Mouse (Mus musculus) stomach, embryonic 14.5 days (tissue): ENCODE data around the gene Crybb2. TPM values are rescaled to one million over a fixed set of nuclear protein-coding genes. Genes with fewer than 3 reads are reported as not detected.

Experiments used
- ATAC-seq: fragments of 200-750 bp; cut with Nextera tagmentation; 2 replicates; pipeline ENCODE4 v1.8.0; 2017; ENCODE audit warnings: low read depth, moderate TSS enrichment; ENCODE audit not compliant: insufficient number of reproducible peaks, insufficient read depth, low FRiP score
- H3K27ac ChIP-seq: fragments of 300-500 bp; sonication (generic); 2 replicates; pipeline ENCODE4 v1.5.1; 2014; ENCODE audit warnings: mild to moderate bottlenecking, low read length, moderate library complexity, mixed read lengths
- H3K27me3 ChIP-seq: fragments of 300-500 bp; sonication (generic); 2 replicates; pipeline ENCODE4 v1.6.1; 2014; ENCODE audit warnings: low read length, control low read depth, mixed read lengths; ENCODE audit not compliant: control insufficient read depth, insufficient read depth
- H3K36me3 ChIP-seq: fragments of 300-500 bp; sonication (generic); 2 replicates; pipeline ENCODE4 v1.6.1; 2014; ENCODE audit warnings: mild to moderate bottlenecking, control low read depth, low read length, moderate library complexity, mixed read lengths; ENCODE audit not compliant: control insufficient read depth, insufficient read depth
- H3K4me1 ChIP-seq: fragments of 300-500 bp; sonication (generic); 2 replicates; pipeline ENCODE4 v1.6.1; 2014; ENCODE audit warnings: low read length, control low read depth, mixed read lengths; ENCODE audit not compliant: control insufficient read depth, insufficient read depth
- H3K4me2 ChIP-seq: fragments of 300-500 bp; sonication (generic); replicated peaks from 2 replicates; pipeline ENCODE4 v1.6.1; 2014; ENCODE audit warnings: low read depth, low read length, control low read depth
- H3K4me3 ChIP-seq: fragments of 300-500 bp; sonication (generic); 2 replicates; pipeline ENCODE4 v1.5.1; 2014; ENCODE audit warnings: low read depth, low read length, control low read depth
- H3K9ac ChIP-seq: fragments of 300-500 bp; sonication (generic); replicated peaks from 2 replicates; pipeline ENCODE4 v1.6.1; 2014; ENCODE audit warnings: low read depth, mild to moderate bottlenecking, control low read depth, low read length, moderate library complexity, mixed read lengths
- H3K9me3 ChIP-seq: fragments of 300-500 bp; sonication (generic); 2 replicates; pipeline ENCODE4 v1.6.1; 2016; ENCODE audit warnings: low read depth, low read length, control low read depth; ENCODE audit not compliant: control insufficient read depth
- WGBS: fragments of 180-500 bp; shearing (Covaris S2); extraction: QIAGEN DNeasy Blood & Tissue Kit; methylation state at CpG from one replicate; pipeline ENCODE4 v1.1.7; 2014; 5-methylcytosine and 5-hydroxymethylcytosine counted together
- polyA plus RNA-seq: library from polyadenylated mRNA; unstranded; fragments of >200 nt; fragmentation: Nextera tagmentation; extraction: Ambion mirVana; gene quantifications from 2 replicates; pipeline ENCODE4 v1.2.1, GENCODE M21; 2014

Gene Crybb2
- polyA plus RNA-seq, 1 experiment from 2014 or later = not detected

DNA sequence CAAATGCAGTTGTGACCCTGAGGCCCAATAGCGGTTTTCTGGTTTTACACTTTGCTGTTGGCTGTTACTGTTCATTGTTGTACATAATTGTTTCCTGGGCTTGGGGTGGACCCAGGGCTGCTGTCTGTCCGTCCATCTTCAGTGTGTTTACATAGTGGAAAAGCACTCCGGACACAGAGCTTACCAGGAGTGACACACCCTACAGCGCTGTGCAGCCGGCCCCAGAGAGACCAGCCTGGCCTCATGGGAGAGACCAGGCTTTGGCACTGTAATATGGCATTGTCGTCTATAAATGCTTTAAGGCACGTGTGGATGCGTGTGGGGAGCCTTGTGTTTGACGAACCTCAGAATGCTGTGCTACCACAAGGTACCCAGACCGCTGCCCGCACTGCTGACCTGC lies 30.5 kb upstream of the Crybb2 start:
- no peaks in the 10 kb centered on the region for H3K27me3 ChIP-seq
- H3K27ac ChIP-seq = no peak overlapping the region
- H3K9ac ChIP-seq = no peak overlapping the region
- no peak overlapping the region for H3K4me3 ChIP-seq
- peaks cover 8% of the 10 kb centered on the region for H3K36me3 ChIP-seq
- no peaks in the 10 kb centered on the region for H3K9me3 ChIP-seq
- H3K4me2 ChIP-seq = no peak overlapping the region
- WGBS = 67% methylated on average over 11 of the region's 11 CpGs
- no peak for ATAC-seq
- no peaks in the 10 kb centered on the region for H3K4me1 ChIP-seq

DNA sequence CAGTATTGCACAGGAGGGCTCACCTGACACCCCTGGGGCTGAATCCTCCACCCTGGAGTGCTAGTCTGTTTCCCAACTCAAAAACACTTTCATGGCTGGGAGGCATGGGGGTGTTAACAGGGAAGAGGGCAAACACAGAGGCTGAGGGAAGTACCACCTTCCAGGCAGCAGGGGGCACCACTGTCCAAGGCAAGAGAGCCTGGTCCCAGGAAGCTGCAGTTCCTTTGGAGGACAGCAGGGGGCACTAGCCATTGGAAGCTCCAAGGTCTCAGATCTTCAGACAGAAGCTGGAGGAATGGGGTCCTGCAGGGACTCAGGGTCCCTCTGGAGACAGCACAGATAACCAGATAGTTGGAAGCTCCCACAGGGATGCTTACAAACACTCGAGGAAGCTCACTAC lies 29.6 kb upstream of the Crybb2 start:
- Histone ChIP-seq H3K4me3 (no peak overlapping the region), H3K27me3 (no peaks in the 10 kb centered on the region), H3K9me3 (no peaks in the 10 kb centered on the region), H3K4me2 (no peak overlapping the region), H3K27ac (no peak overlapping the region), H3K9ac (no peak overlapping the region), H3K4me1 (no peaks in the 10 kb centered on the region), H3K36me3 (peaks cover 8% of the 10 kb centered on the region)
- 21% methylated on average over 1 of the region's 1 CpGs for WGBS
- ATAC-seq = no peak

DNA sequence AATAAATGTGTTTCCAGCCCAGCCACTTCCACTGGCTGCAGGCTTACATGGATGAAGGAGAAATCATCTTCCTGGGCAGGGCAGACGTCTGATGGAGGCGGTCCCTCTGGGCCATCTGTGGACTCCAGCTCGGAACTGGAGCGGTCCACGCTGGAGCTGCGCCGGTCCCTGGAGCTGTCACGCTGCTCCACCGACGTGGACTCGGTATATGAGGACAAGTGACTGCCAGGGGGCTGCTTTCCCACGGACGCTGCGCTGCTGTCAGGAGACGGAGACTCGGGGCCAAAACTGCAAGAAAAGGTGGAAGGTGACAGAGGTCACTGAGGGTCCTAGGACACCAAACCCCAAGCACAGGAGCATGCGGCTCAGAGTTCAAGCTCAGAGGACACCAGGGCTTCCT lies 27.6 kb upstream of the Crybb2 start:
- no peak overlapping the region for H3K4me3 ChIP-seq
- peaks cover 8% of the 10 kb centered on the region for H3K36me3 ChIP-seq
- no peak for ATAC-seq
- WGBS = 92% methylated on average over 17 of the region's 17 CpGs
- no peak overlapping the region for H3K4me2 ChIP-seq
- H3K27me3 ChIP-seq = no peaks in the 10 kb centered on the region
- H3K9me3 ChIP-seq = no peaks in the 10 kb centered on the region
- H3K27ac ChIP-seq = no peak overlapping the region
- H3K4me1 ChIP-seq = no peaks in the 10 kb centered on the region
- no peak overlapping the region for H3K9ac ChIP-seq

DNA sequence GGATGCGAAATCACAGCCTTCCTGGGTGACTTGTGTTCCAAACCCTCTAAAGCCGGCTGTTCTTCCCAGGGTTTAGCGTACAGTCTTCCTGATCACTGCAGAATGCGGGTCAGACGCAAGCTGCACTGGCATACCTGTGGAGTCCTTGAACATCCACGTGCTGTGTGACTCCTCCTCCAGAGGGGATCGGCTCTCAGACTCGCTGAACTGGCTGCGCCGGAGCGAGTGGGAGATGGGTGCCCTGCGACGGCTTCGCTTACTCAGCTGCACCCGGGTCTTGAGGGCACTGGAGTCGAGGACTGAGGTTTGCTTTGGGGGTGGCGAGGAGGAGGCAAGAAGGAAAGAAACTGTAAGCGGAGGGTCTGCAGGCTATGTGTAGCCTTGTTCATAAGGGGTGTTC lies 25.5 kb upstream of the Crybb2 start:
- H3K27me3 ChIP-seq = no peaks in the 10 kb centered on the region
- no peak overlapping the region for H3K4me2 ChIP-seq
- H3K9ac ChIP-seq = no peak overlapping the region
- WGBS = 80% methylated on average over 18 of the region's 18 CpGs
- no peak for ATAC-seq
- no peak overlapping the region for H3K4me3 ChIP-seq
- no peaks in the 10 kb centered on the region for H3K4me1 ChIP-seq
- H3K36me3 ChIP-seq = peaks cover 8% of the 10 kb centered on the region
- no peaks in the 10 kb centered on the region for H3K9me3 ChIP-seq
- H3K27ac ChIP-seq = no peak overlapping the region

DNA sequence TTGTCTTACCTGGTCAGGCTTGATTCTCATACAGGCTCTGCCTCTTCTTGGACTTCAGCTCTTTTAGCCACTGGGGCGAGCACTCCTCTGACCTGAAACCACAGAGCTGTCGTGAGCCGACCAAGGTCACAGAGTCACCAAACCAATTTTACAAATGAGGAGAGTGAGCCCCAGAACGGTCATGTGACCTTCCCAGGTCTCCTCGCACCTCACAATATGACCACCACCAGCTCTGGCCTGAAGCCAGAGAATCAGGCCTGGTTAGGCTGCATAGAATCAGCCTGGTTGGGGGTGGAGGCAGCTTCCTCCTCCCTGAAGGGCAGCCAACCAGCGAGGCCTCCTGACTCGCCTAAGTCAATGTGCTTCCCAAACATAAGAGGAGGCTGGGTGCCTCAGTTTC lies 22.5 kb upstream of the Crybb2 start:
- Histone ChIP-seq H3K27me3 (no peaks in the 10 kb centered on the region), H3K27ac (no peak overlapping the region), H3K4me3 (no peak overlapping the region), H3K36me3 (peaks cover 4% of the 10 kb centered on the region), H3K4me2 (no peak overlapping the region), H3K9me3 (no peaks in the 10 kb centered on the region), H3K9ac (no peak overlapping the region), H3K4me1 (no peaks in the 10 kb centered on the region)
- 71% methylated on average over 7 of the region's 7 CpGs for WGBS
- ATAC-seq = no peak

DNA sequence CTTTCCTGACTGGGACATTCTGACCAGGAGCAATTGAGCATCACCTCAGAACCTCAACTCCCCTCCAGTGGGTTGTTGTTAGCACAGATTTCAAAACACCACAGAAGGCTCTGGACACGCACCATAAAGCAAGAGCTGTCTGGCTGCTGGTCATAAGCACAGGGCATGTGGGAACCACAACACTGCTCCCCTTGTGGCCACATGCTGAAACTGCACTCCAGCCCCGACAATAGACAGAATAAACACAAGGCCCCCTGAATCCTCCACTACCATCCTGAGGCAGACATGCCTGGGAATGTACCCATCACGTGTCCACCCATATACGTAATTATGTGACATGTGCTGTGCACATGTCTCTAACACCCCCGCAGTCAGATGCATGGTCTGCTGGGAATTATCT lies 21.2 kb upstream of the Crybb2 start:
- Histone ChIP-seq H3K9ac (no peak overlapping the region), H3K9me3 (no peaks in the 10 kb centered on the region), H3K27ac (no peak overlapping the region), H3K4me2 (no peak overlapping the region), H3K36me3 (peaks cover 1% of the 10 kb centered on the region; the same call in 1 of the 2 replicates), H3K4me3 (no peak overlapping the region), H3K27me3 (no peaks in the 10 kb centered on the region), H3K4me1 (no peaks in the 10 kb centered on the region)
- WGBS = 59% methylated on average over 5 of the region's 5 CpGs
- ATAC-seq = no peak

DNA sequence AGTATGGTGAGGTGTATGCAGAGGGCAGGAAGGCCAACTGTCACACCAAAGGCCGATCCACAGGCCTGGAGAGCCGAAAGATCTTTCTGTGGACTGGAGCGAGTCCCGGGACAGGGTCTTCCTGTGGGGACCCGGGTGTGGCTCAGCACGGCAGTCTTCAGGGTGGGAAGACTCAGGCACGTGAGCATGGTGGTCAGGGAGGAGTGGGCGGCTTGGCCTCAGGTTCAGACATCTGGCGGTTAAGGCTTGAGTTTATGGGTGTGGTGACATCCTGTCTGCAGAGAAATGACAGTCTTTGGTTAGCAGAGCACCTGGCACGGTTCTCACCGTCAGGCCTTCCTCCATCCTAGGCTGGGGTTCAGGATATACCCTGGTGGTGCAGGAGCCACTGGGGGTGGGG lies 20.8 kb upstream of the Crybb2 start:
- H3K4me2 ChIP-seq = no peak overlapping the region
- H3K9me3 ChIP-seq = no peaks in the 10 kb centered on the region
- H3K4me1 ChIP-seq = no peaks in the 10 kb centered on the region
- ATAC-seq = no peak
- no peaks in the 10 kb centered on the region for H3K27me3 ChIP-seq
- H3K27ac ChIP-seq = no peak overlapping the region
- H3K9ac ChIP-seq = no peak overlapping the region
- no peak overlapping the region for H3K4me3 ChIP-seq
- H3K36me3 ChIP-seq = no peaks in the 10 kb centered on the region; the same call in 1 of the 2 replicates
- 85% methylated on average over 11 of the region's 11 CpGs for WGBS

DNA sequence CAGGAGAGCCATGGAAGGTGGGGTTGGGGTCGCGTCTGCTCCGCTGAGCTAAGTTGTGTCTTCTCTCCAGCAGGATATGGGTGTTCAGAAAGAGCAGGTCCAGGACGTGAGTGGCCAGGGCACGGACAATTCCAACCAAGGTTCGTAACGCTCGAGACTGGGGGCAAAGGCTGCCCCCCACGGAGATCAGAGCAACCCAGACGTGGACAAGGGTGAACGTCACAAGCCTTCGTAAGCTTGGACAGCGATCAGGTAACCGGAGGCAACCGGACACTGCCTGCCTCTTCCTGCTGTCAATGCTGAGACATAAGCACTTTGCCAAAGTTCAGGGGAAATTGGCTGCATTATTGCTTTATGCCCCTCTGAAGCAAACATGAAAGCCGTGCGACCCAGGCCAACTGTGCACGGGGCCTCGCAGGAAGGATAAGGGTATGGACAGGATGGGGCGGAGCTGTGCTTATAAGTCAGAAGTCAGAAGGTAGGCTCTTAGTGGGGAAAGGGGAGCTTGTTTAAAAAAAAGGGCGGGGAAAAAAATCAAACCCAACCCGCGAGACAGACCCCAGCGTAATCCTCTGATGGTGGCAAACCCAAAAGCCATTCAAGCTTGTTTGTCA lies 20.3 kb upstream of the Crybb2 start:
- Histone ChIP-seq H3K27me3 (no peaks in the 10 kb centered on the region), H3K9me3 (no peaks in the 10 kb centered on the region; the same call in 1 of the 2 replicates), H3K4me2 (no peak overlapping the region), H3K36me3 (no peaks in the 10 kb centered on the region; the same call in 1 of the 2 replicates), H3K27ac (no peak overlapping the region), H3K4me1 (no peaks in the 10 kb centered on the region), H3K9ac (no peak overlapping the region), H3K4me3 (no peak overlapping the region)
- ATAC-seq = no peak
- 85% methylated on average over 24 of the region's 24 CpGs for WGBS

DNA sequence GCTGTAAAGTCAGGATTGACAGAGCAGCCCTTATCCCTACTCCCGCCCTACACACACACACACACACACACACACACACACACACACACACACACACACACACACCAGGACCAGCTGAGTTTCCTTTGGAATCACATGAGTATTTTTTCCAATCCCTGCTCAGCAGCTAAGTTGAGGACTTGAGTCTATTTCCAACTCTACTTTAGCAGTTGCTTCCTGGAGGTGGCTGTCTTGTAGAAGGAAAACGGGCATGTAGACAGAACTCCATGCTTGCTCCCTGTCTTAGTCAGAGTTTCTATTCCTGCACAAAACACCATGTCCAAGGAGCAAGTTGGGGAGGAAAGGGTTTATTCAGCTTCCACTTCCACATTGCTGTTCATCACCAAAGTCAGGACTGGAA lies 17.5 kb upstream of the Crybb2 start:
- Histone ChIP-seq H3K27ac (no peak overlapping the region), H3K9me3 (no peaks in the 10 kb centered on the region; the same call in 1 of the 2 replicates), H3K4me1 (no peaks in the 10 kb centered on the region), H3K9ac (no peak overlapping the region), H3K4me2 (no peak overlapping the region), H3K36me3 (no peaks in the 10 kb centered on the region; the same call in 1 of the 2 replicates), H3K27me3 (no peaks in the 10 kb centered on the region), H3K4me3 (no peak overlapping the region)
- 66% methylated on average over 2 of the region's 2 CpGs for WGBS
- no peak for ATAC-seq
